Comparison of ENCODE assay signal across 28 mouse cellular contexts in genomic region chr17:64815806-64816205, GRCm38 (mm10). TPM values are rescaled to one million over a fixed set of nuclear protein-coding genes. Genes with fewer than 3 reads are reported as not detected.
"Had no signal": no experiment of that assay in that cellular context is flagged by ENCODE, and none has a peak within 500 bp of the region (broad histone marks: within the 10 kb centered on the region; RNA-seq: fewer than 3 reads in every experiment).

No protein-coding gene starts in this region.

- H3K27ac ChIP-seq: liver, embryonic 15.5 days; lung, embryonic 15.5 days; midbrain, embryonic 10.5 days; midbrain, embryonic 13.5 days; midbrain, embryonic 15.5 days; neural tube, embryonic 13.5 days; neural tube, embryonic 15.5 days had no signal

- H3K4me3 ChIP-seq: liver, embryonic 15.5 days; lung, embryonic 15.5 days; midbrain, embryonic 10.5 days; midbrain, embryonic 13.5 days; midbrain, embryonic 15.5 days; myocyte; neural tube, embryonic 13.5 days; neural tube, embryonic 15.5 days had no signal

- ATAC-seq: liver, postnatal 0 days; lung, postnatal 0 days; midbrain, embryonic 13.5 days; midbrain, embryonic 15.5 days had no signal

- H3K9ac ChIP-seq: liver, embryonic 15.5 days; liver, postnatal 0 days; lung, embryonic 15.5 days; midbrain, embryonic 13.5 days; midbrain, embryonic 15.5 days; neural tube, embryonic 13.5 days; neural tube, embryonic 15.5 days had no signal

- H3K4me2 ChIP-seq: liver, embryonic 15.5 days; lung, embryonic 15.5 days; midbrain, embryonic 13.5 days; midbrain, embryonic 15.5 days; neural tube, embryonic 13.5 days; neural tube, embryonic 15.5 days had no signal

- H3K27me3 ChIP-seq: liver, embryonic 15.5 days; lung, embryonic 15.5 days; midbrain, embryonic 13.5 days; midbrain, embryonic 15.5 days; neural tube, embryonic 13.5 days; neural tube, embryonic 15.5 days had no signal

- DNase-seq: liver, postnatal 0 days; lung, adult 2 months; lung, postnatal 14 days; lung, postnatal 4 days; retina, postnatal 1 day; right cerebral cortex, adult 18-20 months; right cerebral cortex, postnatal 25 days; right cerebral cortex, postnatal 4 days; spleen, adult 18-20 months; thymus, adult 18-20 months; thymus, postnatal 14 days; thymus, postnatal 36 days had no signal

- H3K9me3 ChIP-seq: liver, embryonic 15.5 days; lung, embryonic 15.5 days; midbrain, embryonic 10.5 days; midbrain, embryonic 13.5 days; midbrain, embryonic 15.5 days; neural tube, embryonic 13.5 days; neural tube, embryonic 15.5 days had no signal

- H3K36me3 ChIP-seq: liver, embryonic 15.5 days; lung, embryonic 15.5 days; midbrain, embryonic 10.5 days; midbrain, embryonic 13.5 days; midbrain, embryonic 15.5 days; neural tube, embryonic 13.5 days; neural tube, embryonic 15.5 days had no signal

- H3K4me1 ChIP-seq: liver, embryonic 15.5 days; lung, embryonic 15.5 days; midbrain, embryonic 10.5 days; midbrain, embryonic 15.5 days; neural tube, embryonic 13.5 days; neural tube, embryonic 15.5 days had no signal

RNA-seq across cellular contexts. Expression of gene 4930583I09Rik, which starts 20.1 kb away (rescaled TPM):
- total RNA-seq: megakaryocyte, adult 5-6 weeks; megakaryocyte-erythroid progenitor cell, adult 5-6 weeks had no signal
- polyA plus RNA-seq: liver, embryonic 15.5 days; liver, postnatal 0 days; lung, adult 2 months; lung, embryonic 15.5 days; lung, postnatal 0 days; midbrain, embryonic 10.5 days; midbrain, embryonic 13.5 days; midbrain, embryonic 15.5 days; neural tube, embryonic 11.5 days; neural tube, embryonic 13.5 days; neural tube, embryonic 15.5 days; small intestine, adult 2 months; stomach, embryonic 14.5 days; stomach, embryonic 16.5 days; thymus, postnatal 0 days had no signal
